20 mouse cellular contexts compared by ENCODE assay signal in genomic region chr13:31818337-31818736, GRCm38 (mm10). TPM values are rescaled to one million over a fixed set of nuclear protein-coding genes. Genes with fewer than 3 reads are reported as not detected.
DNase-seq lines count a peak whose midpoint lies in the region; ATAC-seq and TF ChIP-seq lines count a peak whose summit lies in the region.
"Had no signal": no experiment of that assay in that cellular context is flagged by ENCODE, and none has a peak within 500 bp of the region (broad histone marks: within the 10 kb centered on the region; RNA-seq: fewer than 3 reads in every experiment).

No protein-coding gene starts in this region.

- H3K4me3 ChIP-seq in kidney, embryonic 15.5 days (replicated peaks), result no peak overlapping the region
- no peak overlapping the region for H3K4me3 ChIP-seq in kidney, adult 2 months (ENCODE audit: insufficient read depth, low read depth, low read length)
- no peak overlapping the region for H3K4me3 ChIP-seq in embryonic facial prominence, embryonic 10.5 days
- no peak overlapping the region for H3K4me3 ChIP-seq in limb, embryonic 10.5 days
- H3K4me3 ChIP-seq: embryonic facial prominence, embryonic 13.5 days; forebrain, embryonic 12.5 days; heart, embryonic 10.5 days; hindbrain, embryonic 13.5 days had no signal

- no peak for TF ChIP-seq POLR2A in kidney, adult 2 months (IDR thresholded peaks at IDR 0.05; ENCODE audit: low read depth, low read length)

- peak; percentile 40; the same call in 1 of the 2 replicates for ATAC-seq in kidney, embryonic 15.5 days (replicated peaks; ENCODE audit: low FRiP score)
- ATAC-seq in inflammation-experienced regulatory T-cells, adult 6 months, result no peak
- ATAC-seq: forebrain, embryonic 16.5 days had no signal

- no peaks in the 10 kb centered on the region for H3K36me3 ChIP-seq in kidney, embryonic 15.5 days
- H3K36me3 ChIP-seq in kidney, adult 2 months (ENCODE audit: control insufficient read depth, insufficient read depth, low read length), result no peaks in the 10 kb centered on the region
- no peaks in the 10 kb centered on the region for H3K36me3 ChIP-seq in embryonic facial prominence, embryonic 10.5 days (replicated peaks)
- no peaks in the 10 kb centered on the region for H3K36me3 ChIP-seq in limb, embryonic 10.5 days
- H3K36me3 ChIP-seq: embryonic facial prominence, embryonic 13.5 days; forebrain, embryonic 12.5 days; heart, embryonic 10.5 days; hindbrain, embryonic 13.5 days had no signal

- H3K27me3 ChIP-seq in kidney, embryonic 15.5 days, result 0 out of 2 replicates have a peak, but pooled peaks cover 11% of the 10 kb centered on the region
- no peaks in the 10 kb centered on the region for H3K27me3 ChIP-seq in kidney, adult 2 months (replicated peaks; ENCODE audit: control insufficient read depth, insufficient read depth, low read length)
- H3K27me3 ChIP-seq in embryonic facial prominence, embryonic 10.5 days (replicated peaks; ENCODE audit: low read depth, poor library complexity, severe bottlenecking), result peaks cover 94% of the 10 kb centered on the region
- peaks cover 87% of the 10 kb centered on the region for H3K27me3 ChIP-seq in limb, embryonic 10.5 days (ENCODE audit: low read depth, poor library complexity, severe bottlenecking)

- H3K4me1 ChIP-seq in kidney, embryonic 15.5 days, result peaks cover 79% of the 10 kb centered on the region
- no peaks in the 10 kb centered on the region for H3K4me1 ChIP-seq in kidney, adult 2 months (ENCODE audit: control insufficient read depth, insufficient read depth, low read length)
- H3K4me1 ChIP-seq in embryonic facial prominence, embryonic 10.5 days, result peaks cover 97% of the 10 kb centered on the region
- peaks cover 95% of the 10 kb centered on the region for H3K4me1 ChIP-seq in limb, embryonic 10.5 days

- DNase-seq in embryo, embryonic 10.5 days (ENCODE audit: low spot score), result peak; percentile 62
- DNase-seq in embryo, embryonic 9.5 days (ENCODE audit: extremely low spot score), result no peak
- DNase-seq in kidney, adult 2 months, result no peak
- DNase-seq in embryonic facial prominence, embryonic 10.5 days (ENCODE audit: low spot score), result peak; percentile 50
- peak; percentile 61 for DNase-seq in limb, embryonic 10.5 days (ENCODE audit: low spot score)
- DNase-seq in thymus, adult 18-20 months, result no peak
- DNase-seq: adrenal gland, postnatal 10 days; cerebellum, adult 11 months; cerebellum, adult 8-10 months; cerebellum, postnatal 14 days; gastrocnemius, postnatal 10 days; heart, adult 18-20 months; heart, postnatal 4 days had no signal

- TF ChIP-seq CTCF in kidney, adult 2 months (conservative IDR thresholded peaks at IDR 0.05; ENCODE audit: insufficient read depth, insufficient read length, low read depth, low read length), result no peak

- no peak overlapping the region for H3K4me2 ChIP-seq in kidney, embryonic 15.5 days
- H3K4me2 ChIP-seq: embryonic facial prominence, embryonic 13.5 days; forebrain, embryonic 12.5 days; hindbrain, embryonic 13.5 days had no signal

- H3K9me3 ChIP-seq in kidney, embryonic 15.5 days (replicated peaks), result no peaks in the 10 kb centered on the region
- no peaks in the 10 kb centered on the region for H3K9me3 ChIP-seq in embryonic facial prominence, embryonic 10.5 days
- H3K9me3 ChIP-seq in limb, embryonic 10.5 days (replicated peaks), result no peaks in the 10 kb centered on the region
- H3K9me3 ChIP-seq: embryonic facial prominence, embryonic 13.5 days; forebrain, embryonic 12.5 days; heart, embryonic 10.5 days; hindbrain, embryonic 13.5 days had no signal

- H3K9ac ChIP-seq in kidney, embryonic 15.5 days, result no peak overlapping the region
- H3K9ac ChIP-seq: embryonic facial prominence, embryonic 13.5 days; forebrain, embryonic 12.5 days; hindbrain, embryonic 13.5 days had no signal

- WGBS in kidney, embryonic 15.5 days, result 27% methylated on average over 7 of the region's 7 CpGs
- 66% methylated on average over 7 of the region's 7 CpGs for WGBS in kidney, adult 2 months
- WGBS in embryonic facial prominence, embryonic 10.5 days, result 32% methylated on average over 7 of the region's 7 CpGs
- WGBS in limb, embryonic 10.5 days, result 15% methylated on average over 7 of the region's 7 CpGs

- peak overlapping the region; percentile 41; the same call in 1 of the 2 replicates for H3K27ac ChIP-seq in kidney, embryonic 15.5 days
- no peak overlapping the region for H3K27ac ChIP-seq in kidney, adult 2 months (ENCODE audit: insufficient read depth, low read depth, low read length)
- H3K27ac ChIP-seq in embryonic facial prominence, embryonic 10.5 days (replicated peaks), result no peak overlapping the region
- peak overlapping the region; percentile 39; the same call in 1 of the 2 replicates for H3K27ac ChIP-seq in limb, embryonic 10.5 days
- H3K27ac ChIP-seq: embryonic facial prominence, embryonic 13.5 days; forebrain, embryonic 12.5 days; heart, embryonic 10.5 days; hindbrain, embryonic 13.5 days had no signal

RNA-seq across cellular contexts. Expression of gene Foxc1, which starts 11.9 kb away (rescaled TPM):
- 4.1 and 5.2 TPM in 2 replicates for polyA plus RNA-seq in kidney, embryonic 15.5 days (2015; fragmentation: Nextera tagmentation; extraction: Ambion mirVana)
- 3.7 and 5.2 TPM in 2 replicates for polyA plus RNA-seq in kidney, adult 2 months (2012; rRNA removed)
- polyA plus RNA-seq in embryonic facial prominence, embryonic 10.5 days (2016; fragmentation: Nextera tagmentation; extraction: Ambion mirVana), result 3.3 and 4.1 TPM in 2 replicates
- polyA plus RNA-seq in limb, embryonic 10.5 days (2016; fragmentation: Nextera tagmentation; extraction: Ambion mirVana), result 0.74 and 1.8 TPM in 2 replicates
- polyA plus RNA-seq in inflammation-experienced regulatory T-cells, adult 6 months (2017; shearing (Covaris generic)), result not detected

Comparison
In these comparisons a context has a peak if more than half of its experiments do, and no peak if none do; other contexts are left out.
1. DNase-seq: peak in embryo, embryonic 10.5 days (single experiment), embryonic facial prominence, embryonic 10.5 days (single experiment) and limb, embryonic 10.5 days (single experiment); none in embryo, embryonic 9.5 days (single experiment), kidney, adult 2 months (single experiment) and thymus, adult 18-20 months (0 of 2).
2. H3K27ac ChIP-seq: peak in kidney, embryonic 15.5 days (single experiment) and limb, embryonic 10.5 days (single experiment); none in kidney, adult 2 months (single experiment) and embryonic facial prominence, embryonic 10.5 days (single experiment).